Mouse (Mus musculus) stomach, embryonic 16.5 days (tissue): Measurements from ENCODE around the gene Thap11. TPM values are rescaled to one million over a fixed set of nuclear protein-coding genes. Genes with fewer than 3 reads are reported as not detected.

ENCODE experiments used
- ATAC-seq: fragments of 200-750 bp; cut with Nextera tagmentation; 2 replicates; pipeline ENCODE4 v1.8.0; 2017; ENCODE audit warnings: moderate number of reproducible peaks, moderate TSS enrichment; ENCODE audit not compliant: insufficient read depth, low FRiP score
- H3K27ac ChIP-seq: fragments of 300-500 bp; sonication (generic); 2 replicates; pipeline ENCODE4 v1.5.1; 2014; ENCODE audit warnings: low read length
- H3K27me3 ChIP-seq: fragments of 300-500 bp; sonication (generic); 2 replicates; pipeline ENCODE4 v1.6.1; 2014; ENCODE audit warnings: low read length, control low read depth, mixed read lengths; ENCODE audit not compliant: control insufficient read depth, insufficient read depth
- H3K36me3 ChIP-seq: fragments of 300-500 bp; sonication (generic); 2 replicates; pipeline ENCODE4 v1.6.1; 2014; ENCODE audit warnings: low read length; ENCODE audit not compliant: control insufficient read depth, insufficient read depth
- H3K4me1 ChIP-seq: fragments of 300-500 bp; sonication (generic); 2 replicates; pipeline ENCODE4 v1.6.1; 2014; ENCODE audit warnings: low read length, control low read depth, mixed read lengths; ENCODE audit not compliant: control insufficient read depth, insufficient read depth
- H3K4me2 ChIP-seq: fragments of 300-500 bp; sonication (generic); 2 replicates; pipeline ENCODE4 v1.6.1; 2014; ENCODE audit warnings: low read depth, low read length, mixed read lengths
- H3K4me3 ChIP-seq: fragments of 300-500 bp; sonication (generic); replicated peaks from 2 replicates; pipeline ENCODE4 v1.5.1; 2014; ENCODE audit warnings: mild to moderate bottlenecking, low read length
- H3K9ac ChIP-seq: fragments of 300-500 bp; sonication (generic); 2 replicates; pipeline ENCODE4 v1.6.1; 2014; ENCODE audit warnings: low read length
- H3K9me3 ChIP-seq: fragments of 300-500 bp; sonication (generic); replicated peaks from 2 replicates; pipeline ENCODE4 v1.6.1; 2016; ENCODE audit warnings: low read length, control low read depth; ENCODE audit not compliant: control insufficient read depth
- whole genome bisulfite sequencing: fragments of 180-500 bp; shearing (Covaris S2); extraction: QIAGEN DNeasy Blood & Tissue Kit; methylation state at CpG from one replicate; pipeline ENCODE4 v1.1.7; 2014; 5-methylcytosine and 5-hydroxymethylcytosine counted together
- polyA plus RNA-seq: library from polyadenylated mRNA; unstranded; fragments of >200 nt; fragmentation: Nextera tagmentation; extraction: Ambion mirVana; gene quantifications from 2 replicates; pipeline ENCODE4 v1.2.1, GENCODE M21; 2015

Thap11 gene
- polyA plus RNA-seq, 1 experiment from 2014 or later, result 54.5 TPM

DNA sequence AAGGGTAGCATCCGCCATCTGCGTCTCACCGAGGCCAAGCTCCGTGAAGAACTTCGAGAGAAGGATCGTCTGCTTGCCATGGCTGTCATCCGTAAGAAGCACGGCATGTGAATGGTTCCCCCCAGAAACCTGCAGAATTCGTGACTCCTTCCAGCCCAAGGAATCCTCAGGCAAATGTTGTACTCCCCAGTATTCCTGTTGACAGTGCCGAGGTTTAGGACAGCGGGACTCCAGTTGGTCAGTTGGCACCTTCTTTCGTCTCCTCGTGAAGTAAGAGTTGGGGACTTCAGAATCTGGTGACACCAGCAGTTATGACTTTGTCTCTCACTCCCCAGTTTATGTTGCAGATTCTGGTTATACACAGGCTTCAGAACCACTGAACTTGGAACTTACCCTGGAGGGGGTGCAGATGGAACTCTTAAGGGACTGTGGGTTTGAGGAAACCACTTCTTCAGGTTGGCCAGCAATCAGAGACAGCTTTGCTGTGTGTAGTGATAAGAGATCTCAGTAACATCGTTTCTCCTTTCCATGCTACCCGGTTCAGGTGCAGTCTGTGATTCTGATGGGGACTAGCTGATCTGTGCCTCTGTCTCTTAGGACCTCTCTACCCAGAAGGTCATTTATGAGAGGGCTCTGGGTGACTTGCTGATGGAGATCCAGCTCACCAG, 1.4 kb downstream of the Thap11 start:
- Histone ChIP-seq H3K9me3 (no peaks in the 10 kb centered on the region), H3K9ac (peak overlapping the region; percentile 93), H3K4me3 (peak overlapping the region; percentile 84), H3K4me1 (peaks cover 31% of the 10 kb centered on the region), H3K27me3 (no peaks in the 10 kb centered on the region), H3K27ac (peak overlapping the region; percentile 86), H3K4me2 (peak overlapping the region; percentile 87), H3K36me3 (no peaks in the 10 kb centered on the region)
- ATAC-seq, result no peak
- 12% methylated on average over 15 of the region's 15 CpGs for WGBS

DNA sequence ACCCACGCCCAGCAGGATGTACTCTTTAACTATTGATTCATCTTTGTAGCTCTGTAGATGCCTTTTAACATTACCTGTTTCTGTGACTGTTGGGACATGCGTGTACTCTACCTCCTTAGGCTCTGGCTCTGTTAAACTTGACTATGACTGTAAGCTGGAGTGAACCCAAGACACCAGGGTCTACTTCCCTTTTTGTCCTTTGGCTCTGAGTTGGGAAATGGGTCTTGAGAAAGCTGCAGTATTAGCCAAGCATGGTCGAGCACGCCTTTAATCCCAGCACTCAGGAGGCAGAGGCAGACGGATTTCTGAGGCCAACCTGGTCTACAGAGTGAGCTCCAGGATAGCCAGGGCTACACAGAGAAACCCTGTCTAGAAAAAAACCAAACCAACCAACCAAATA, 3.6 kb downstream of the Thap11 start:
- Histone ChIP-seq H3K27me3 (no peaks in the 10 kb centered on the region), H3K36me3 (no peaks in the 10 kb centered on the region), H3K4me3 (no peak overlapping the region), H3K9ac (no peak overlapping the region), H3K4me2 (no peak overlapping the region), H3K9me3 (no peaks in the 10 kb centered on the region), H3K27ac (peak overlapping the region; percentile 93; the same call in 1 of the 2 replicates), H3K4me1 (peaks cover 45% of the 10 kb centered on the region)
- WGBS, result 82% methylated on average over 5 of the region's 5 CpGs
- no peak for ATAC-seq

DNA sequence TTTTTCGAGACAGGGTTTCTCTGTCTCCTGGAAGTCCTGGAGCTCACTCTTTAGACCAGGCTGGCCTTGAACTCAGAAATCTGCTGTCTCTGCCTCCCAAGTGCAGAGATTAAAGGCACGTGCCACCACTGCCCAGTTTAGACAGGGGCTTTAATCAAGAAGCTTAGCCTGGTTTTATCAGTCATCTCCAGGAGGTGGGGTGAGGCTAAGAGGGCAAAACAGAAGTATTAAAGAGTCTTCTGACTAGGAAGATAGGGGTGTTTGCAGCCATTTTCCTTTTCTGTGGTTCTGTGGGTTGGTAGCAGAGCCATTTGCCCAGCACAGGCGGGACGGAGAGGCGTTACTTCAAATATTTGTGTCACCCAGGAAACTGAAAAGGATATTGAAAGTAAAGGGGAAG, 4.4 kb downstream of the Thap11 start:
- ATAC-seq, result no peak
- H3K4me1 ChIP-seq, result peaks cover 45% of the 10 kb centered on the region
- no peaks in the 10 kb centered on the region for H3K9me3 ChIP-seq
- H3K36me3 ChIP-seq, result no peaks in the 10 kb centered on the region
- WGBS, result 45% methylated on average over 5 of the region's 5 CpGs
- H3K9ac ChIP-seq, result no peak overlapping the region
- peak overlapping the region; percentile 59 for H3K4me2 ChIP-seq
- peak overlapping the region; percentile 93 for H3K27ac ChIP-seq
- H3K4me3 ChIP-seq, result peak overlapping the region; percentile 98; the same call in 1 of the 2 replicates
- H3K27me3 ChIP-seq, result no peaks in the 10 kb centered on the region

DNA sequence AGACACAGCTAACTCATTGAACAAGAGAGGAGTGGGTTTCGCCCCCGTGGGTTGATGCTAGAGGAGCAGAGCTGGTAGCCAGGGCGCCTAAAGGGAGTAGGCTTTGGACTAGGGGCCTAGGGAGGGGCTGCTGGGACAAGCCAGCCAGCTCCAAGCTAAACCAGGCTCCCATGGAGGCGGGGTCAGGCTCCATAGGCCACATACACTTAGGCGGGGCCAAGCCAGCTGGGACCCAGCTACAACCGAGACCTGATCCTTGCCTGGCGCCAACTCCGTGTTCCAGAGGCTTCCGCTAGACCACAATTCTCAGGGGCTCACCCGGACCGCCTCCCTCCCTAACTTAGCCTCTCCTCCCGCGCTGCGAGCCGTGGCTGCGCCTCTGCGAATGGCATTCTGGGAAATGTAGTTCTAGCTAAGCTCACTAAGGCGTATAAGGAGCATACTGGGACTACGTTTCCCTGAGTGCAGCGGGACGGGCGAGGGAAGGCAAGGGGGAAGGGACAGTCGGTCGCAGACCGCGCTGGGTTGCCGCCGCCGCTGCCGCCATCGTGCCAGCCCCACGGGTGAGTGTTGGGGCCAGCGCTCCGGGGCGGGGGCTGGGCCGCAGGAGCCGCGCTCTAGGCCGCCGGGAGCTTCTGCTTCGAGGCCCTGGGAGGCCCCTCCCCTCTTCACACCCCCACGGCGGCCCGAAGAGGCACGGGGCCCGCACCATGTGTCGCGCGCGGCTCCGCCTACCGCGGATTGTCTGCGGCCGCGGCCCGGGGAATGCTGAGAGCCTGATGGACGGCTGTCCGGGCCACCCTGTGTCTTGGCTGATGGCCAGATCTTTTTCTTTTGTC, 5.4 kb downstream of the Thap11 start, which contains the start of gene Nutf2:
Nutf2 (plus strand) TSS at position 438 of the 839 bp plus-strand sequence.
- WGBS, result 1% methylated on average over 58 of the region's 59 CpGs
- peak within 1 kb of the TSS; percentile 95 for H3K9ac ChIP-seq
- peak within 1 kb of the TSS; percentile 88 for H3K4me2 ChIP-seq
- H3K4me3 ChIP-seq, result peak within 1 kb of the TSS; percentile 98
- H3K9me3 ChIP-seq, result no peaks in the 10 kb centered on the region
- H3K27me3 ChIP-seq, result no peaks in the 10 kb centered on the region
- peak within 1 kb of the TSS; percentile 93 for H3K27ac ChIP-seq
- peaks cover 45% of the 10 kb centered on the region for H3K4me1 ChIP-seq
- H3K36me3 ChIP-seq, result no peaks in the 10 kb centered on the region
- peak; percentile 99 for ATAC-seq

DNA sequence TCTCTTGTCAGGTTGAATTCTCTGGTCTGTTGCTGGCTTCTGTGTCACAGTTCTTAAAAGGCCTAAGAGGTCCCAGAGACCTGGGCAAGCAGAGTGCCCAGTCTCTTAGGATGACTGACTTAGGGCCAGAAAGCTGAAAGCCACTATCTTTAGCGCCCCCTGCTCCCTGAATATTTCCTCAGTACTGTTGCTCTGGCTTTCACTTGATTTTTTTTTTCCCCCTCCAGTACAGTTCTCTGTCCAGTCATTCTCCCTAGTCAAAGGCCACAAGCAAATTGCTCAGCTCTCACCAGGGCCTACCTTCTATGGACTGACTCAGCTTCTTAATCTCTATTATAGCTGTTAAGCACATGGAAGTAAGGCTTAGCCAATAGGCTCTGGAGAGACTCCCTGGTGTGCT, 7.0 kb downstream of the Thap11 start:
- peak overlapping the region; percentile 88 for H3K4me2 ChIP-seq
- no peak overlapping the region for H3K27ac ChIP-seq
- H3K4me3 ChIP-seq, result peak overlapping the region; percentile 98
- peaks cover 34% of the 10 kb centered on the region for H3K4me1 ChIP-seq
- ATAC-seq, result no peak
- H3K9me3 ChIP-seq, result no peaks in the 10 kb centered on the region
- WGBS, result 10% methylated on average over 1 of the region's 1 CpGs
- H3K9ac ChIP-seq, result peak overlapping the region; percentile 95
- H3K36me3 ChIP-seq, result 0 out of 2 replicates have a peak, but pooled peaks cover 2% of the 10 kb centered on the region
- no peaks in the 10 kb centered on the region for H3K27me3 ChIP-seq

DNA sequence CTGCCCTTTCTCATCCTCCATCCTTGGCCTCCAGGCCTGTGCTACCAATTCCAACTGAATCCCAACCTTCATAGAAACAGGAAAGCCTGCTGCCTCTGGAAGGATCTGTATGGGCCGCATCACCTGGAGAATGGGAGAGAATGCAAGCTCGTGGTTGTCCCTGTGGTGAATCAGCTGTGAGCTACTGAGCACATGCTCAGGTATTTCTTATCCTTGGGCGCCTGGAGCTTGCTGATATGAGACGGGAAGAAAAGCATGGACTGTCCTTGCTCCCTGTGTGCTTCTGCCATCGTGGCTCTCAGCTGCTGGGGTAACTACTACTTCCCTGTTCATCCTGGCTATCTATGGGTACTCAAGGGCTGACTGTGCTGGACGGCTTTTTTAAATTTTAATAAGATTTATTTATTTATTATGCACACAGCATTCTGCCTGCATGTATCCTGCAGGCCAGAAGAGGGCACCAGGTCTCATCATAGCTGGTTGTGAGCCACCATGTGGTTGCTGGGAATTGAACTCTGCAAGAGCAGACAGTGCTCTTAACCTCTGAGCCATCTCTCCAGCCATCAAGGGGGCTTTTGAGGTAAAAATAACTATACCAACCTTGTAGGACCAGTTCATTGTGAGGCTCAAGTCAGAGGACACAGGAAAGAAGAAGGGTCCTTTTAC, 11.6 kb downstream of the Thap11 start:
- Histone ChIP-seq H3K36me3 (peaks cover 5% of the 10 kb centered on the region; the same call in 1 of the 2 replicates), H3K4me3 (no peak overlapping the region), H3K4me2 (no peak overlapping the region), H3K27me3 (no peaks in the 10 kb centered on the region), H3K27ac (no peak overlapping the region), H3K4me1 (peaks cover 12% of the 10 kb centered on the region), H3K9me3 (no peaks in the 10 kb centered on the region), H3K9ac (no peak overlapping the region)
- ATAC-seq, result no peak
- 80% methylated on average over 6 of the region's 6 CpGs for WGBS

DNA sequence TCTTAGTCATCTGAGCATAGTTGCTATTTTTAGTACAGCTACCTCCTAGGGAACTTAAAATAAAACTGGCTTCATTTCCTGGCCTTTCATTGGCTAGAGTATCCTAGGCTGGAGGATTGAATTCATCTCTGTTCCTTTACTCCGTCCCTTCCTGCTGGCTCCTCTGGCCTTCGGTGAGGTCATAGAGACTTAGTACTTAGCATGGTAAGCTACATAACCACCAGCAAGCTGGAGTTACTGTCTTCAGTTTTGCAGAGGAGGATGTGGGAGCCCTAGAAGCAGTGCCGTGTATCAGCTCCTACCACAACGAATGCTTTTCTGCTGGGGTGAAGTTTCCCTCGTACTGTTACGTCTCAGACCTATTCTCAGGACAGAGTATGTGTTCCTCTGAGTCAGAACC, 19.4 kb downstream of the Thap11 start:
- peak; percentile 44; the same call in 1 of the 2 replicates for ATAC-seq
- Histone ChIP-seq H3K36me3 (peaks cover 19% of the 10 kb centered on the region), H3K4me2 (no peak overlapping the region), H3K27me3 (no peaks in the 10 kb centered on the region), H3K27ac (no peak overlapping the region), H3K9me3 (no peaks in the 10 kb centered on the region), H3K9ac (no peak overlapping the region), H3K4me1 (no peaks in the 10 kb centered on the region), H3K4me3 (no peak overlapping the region)
- WGBS, result 80% methylated on average over 6 of the region's 6 CpGs

DNA sequence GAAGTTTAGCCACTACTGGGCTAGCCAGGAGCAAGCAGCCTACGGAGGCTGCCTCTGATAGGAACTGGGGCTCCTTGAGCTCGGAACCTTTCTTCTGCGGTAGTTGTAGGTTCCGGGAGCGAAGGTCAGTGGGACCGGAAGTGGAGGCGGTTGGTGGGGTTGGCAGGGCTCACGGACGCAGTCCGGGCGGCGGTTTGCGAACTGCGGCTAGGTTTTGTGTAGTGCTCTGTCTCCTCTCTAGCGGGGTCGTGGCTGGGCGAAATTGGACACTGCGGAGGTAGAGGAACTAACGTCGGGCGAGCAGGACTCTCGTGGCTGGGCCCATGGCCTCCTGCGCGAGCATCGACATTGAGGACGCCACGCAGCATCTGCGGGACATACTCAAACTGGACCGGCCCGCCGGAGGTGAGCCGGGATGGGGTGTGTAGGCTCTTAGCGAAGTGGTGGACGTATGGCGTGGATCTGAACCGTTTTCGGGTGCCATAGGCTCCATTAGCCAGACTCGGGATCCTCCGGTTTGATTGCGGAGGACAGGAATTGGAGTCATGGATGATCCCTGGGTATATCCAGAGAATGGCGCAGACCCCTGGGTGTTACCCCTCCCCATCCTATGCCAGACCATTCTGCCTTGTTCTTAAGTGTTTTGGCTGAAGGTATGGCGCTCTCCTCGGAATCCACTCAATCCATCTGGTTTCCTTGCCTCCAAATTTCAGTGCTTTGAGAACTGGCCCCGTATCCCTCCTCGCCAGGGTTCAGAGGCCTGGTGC, 26.0 kb downstream of the Thap11 start, which contains the start of gene Edc4:
Edc4 (plus strand) TSS at position 128 of the 767 bp plus-strand sequence.
- under 1% methylated on average over 45 of the region's 45 CpGs for WGBS
- Histone ChIP-seq H3K9ac (peak within 1 kb of the TSS; percentile 93), H3K36me3 (peaks cover 15% of the 10 kb centered on the region), H3K4me3 (peak within 1 kb of the TSS; percentile 87), H3K9me3 (no peaks in the 10 kb centered on the region), H3K4me1 (peaks cover 14% of the 10 kb centered on the region), H3K4me2 (peak within 1 kb of the TSS; percentile 97), H3K27me3 (no peaks in the 10 kb centered on the region), H3K27ac (peak within 1 kb of the TSS; percentile 66; the same call in 1 of the 2 replicates)
- peak; percentile 89 for ATAC-seq
